Mouse (Mus musculus) cerebellum, adult 8-10 months (tissue): ENCODE data around the gene Krt33b.

Experiments
- DNase-seq: peaks from one replicate; pipeline ENCODE4 v3.0.0; 2022

Krt33b gene

GRCm38 (mm10) chr11:100029768-100030167 is at the start of gene Krt33b:
Gene Krt33b, minus strand, starts transcription at chr11:100029868.
- no peak for DNase-seq

GRCm38 (mm10) chr11:100073873-100074272 is 44.2 kb upstream of the Krt33b start:
- DNase-seq, result no peak

DNA sequence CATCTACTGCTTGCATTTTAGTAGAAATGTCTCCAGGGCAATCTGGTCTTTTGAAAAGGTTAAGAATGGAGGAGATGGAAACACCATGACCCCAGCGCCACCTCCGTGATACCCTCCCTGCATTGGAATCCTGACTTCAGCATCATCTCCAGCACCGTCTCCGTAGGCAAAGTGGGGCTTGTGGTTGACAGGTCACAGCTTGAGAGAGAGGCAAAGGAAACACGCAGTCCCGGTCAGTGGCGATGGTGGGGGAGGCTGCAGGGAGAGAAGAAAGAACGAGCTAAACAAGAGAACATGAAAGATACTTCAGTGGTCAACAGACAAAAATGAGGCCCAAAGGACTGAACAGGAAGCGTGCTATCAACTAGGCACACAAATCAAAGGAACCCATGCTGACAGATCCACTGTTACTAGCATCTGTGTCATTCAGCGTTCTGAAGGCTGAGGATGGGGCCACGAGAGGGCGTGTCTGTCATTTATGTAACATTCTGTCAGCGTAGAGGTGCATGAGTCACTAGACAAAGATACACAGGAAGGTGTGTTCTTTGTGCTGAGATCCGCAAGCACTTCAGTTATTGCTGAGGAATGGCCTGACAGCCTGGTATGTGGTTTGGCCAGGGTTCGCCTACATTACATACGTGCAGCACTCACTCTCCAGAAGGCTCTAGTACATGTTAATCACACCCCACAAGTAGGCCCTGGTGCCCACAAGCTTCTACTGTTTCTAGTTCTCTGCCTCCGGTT is 37.8 kb upstream of the Krt33b start:
- DNase-seq, result no peak

- no peak for DNase-seq
These were observed 36.8 kb upstream of the Krt33b start for GRCm38 (mm10) chr11:100066236-100067010.

GRCm38 (mm10) chr11:100058875-100059274 is 29.2 kb upstream of the Krt33b start:
- DNase-seq, result no peak

DNA sequence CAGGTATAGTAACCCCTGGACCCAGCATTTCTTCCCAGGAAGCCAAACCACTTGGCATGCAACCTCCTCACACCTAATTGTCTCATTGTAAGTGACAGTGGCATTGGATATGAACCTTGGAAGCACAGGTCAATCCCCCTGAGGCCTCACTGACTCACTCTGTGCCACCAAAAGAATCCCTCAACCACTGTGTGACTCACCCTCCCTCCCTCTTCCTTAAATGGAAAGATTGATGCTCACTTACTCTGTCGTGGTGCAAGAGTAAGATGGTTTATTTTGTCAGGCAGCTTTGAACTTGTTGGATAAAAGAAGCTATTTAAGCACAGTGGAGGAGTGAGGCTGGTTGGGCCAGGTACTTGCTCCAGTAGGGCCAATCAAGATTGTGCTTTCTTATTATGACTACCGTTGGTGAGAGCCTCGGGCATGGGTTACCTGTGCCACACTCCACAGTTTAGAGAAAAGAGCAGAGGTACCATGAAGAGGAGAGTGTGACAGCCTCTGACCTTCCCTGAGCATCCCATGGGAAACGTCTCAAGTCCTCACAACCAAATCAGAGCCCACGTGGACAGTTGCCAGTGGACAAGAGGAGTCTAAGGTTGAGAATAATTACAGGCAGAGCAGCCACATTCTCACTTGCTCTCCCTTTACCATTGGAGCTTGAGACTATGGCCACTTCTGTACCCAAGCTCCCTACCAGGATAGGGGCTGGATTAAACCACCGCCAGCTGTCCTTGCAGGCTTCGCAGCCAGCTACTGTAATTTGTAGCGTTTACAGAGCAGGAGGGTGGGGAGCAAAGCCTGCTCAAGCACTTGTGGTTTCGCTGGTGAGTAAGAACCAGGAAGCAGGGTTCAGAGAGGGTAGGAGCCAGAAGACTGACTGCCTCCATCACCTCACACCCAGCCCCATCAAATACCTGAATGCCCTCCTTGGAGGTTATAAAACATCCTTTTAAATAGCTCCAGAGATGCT is 26.3 kb upstream of the Krt33b start:
- DNase-seq, result no peak

GRCm38 (mm10) chr11:100050451-100050850 is 20.8 kb upstream of the Krt33b start, which contains the start of gene Krt31:
Gene Krt31, minus strand, starts transcription at chr11:100050551.
- DNase-seq, result no peak

DNA sequence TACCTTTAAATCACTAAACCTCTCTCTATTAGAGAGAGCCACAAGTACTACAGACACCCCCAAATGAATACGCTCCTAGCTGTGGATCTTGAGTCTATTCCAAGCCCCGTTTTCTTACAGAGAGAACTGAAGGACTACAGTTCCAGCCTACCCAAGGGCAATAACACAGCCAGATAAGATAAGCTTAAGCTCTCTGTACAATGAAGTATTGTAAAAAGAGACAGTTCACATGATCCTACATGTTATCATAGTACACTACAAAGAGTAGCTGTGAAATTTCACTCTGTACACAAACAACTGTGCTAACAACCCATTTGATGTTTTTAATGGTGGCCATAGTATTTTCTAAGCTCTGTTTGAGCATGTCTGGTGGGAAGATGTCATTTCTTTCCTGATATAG is 17.5 kb upstream of the Krt33b start:
- DNase-seq, result no peak

GRCm38 (mm10) chr11:100046303-100046866 is 16.7 kb upstream of the Krt33b start:
- DNase-seq, result no peak

DNA sequence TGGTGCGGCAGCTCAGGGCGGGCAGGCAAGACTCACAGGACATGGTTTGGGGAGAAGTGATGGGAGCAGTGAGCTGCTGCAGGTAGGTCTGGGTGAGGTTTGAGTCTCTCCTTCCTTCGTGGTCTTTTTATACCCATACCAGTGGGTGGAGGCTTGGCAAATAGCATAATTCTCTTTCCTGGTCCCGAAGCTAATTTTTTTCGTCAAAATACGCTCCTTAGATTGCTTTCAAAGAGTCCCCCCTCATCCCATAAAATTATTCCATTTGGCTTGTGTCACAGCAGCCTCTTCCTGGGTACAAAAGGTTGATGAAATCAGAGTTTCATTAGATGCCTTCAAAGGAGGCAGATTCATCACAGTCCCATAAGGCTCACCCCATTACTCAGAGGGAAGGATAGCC is 11.8 kb upstream of the Krt33b start, which contains the start of gene Krt34:
Krt34 (minus strand) TSS at position 101 of the 400 bp plus-strand sequence.
- DNase-seq, result no peak

DNA sequence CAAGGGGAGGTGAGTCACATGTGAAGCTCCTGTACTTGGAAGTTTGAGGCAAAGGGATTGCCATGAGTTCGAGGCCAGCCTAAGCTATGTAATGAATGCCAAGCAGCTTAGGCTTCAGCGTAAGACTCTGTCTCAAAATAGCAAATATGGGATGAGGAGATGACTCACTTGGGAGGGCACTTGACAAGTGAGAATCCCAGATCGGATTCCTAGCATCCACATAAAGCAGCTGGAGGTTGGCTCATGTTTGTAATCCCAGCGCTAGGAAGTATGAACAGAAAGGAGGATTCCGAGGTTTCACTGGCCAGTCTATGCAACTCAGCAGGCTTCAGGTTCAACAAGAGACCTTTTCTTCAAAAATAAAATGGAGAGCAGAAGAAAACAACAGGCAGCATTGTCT is 8.2 kb downstream of the Krt33b start:
- no peak for DNase-seq

DNA sequence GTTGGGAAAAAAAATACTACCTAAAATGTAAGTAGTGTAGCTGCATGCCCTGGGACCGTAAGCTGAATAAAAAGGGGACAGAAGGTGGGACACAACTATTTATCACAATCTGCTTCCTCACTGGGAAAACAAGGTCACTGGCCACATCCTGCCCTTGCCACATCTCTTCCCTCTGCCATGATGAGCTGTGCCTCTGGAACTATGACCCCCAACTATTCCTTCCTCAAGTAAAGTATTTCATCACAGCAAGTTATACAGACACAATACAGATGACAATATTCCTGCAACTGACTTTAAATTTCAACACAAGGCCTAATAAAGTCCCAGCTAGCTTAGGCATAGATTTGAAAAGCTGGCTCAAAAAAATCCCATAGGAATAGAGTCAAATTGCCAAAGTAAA is 10.2 kb downstream of the Krt33b start:
- DNase-seq, result no peak

DNA sequence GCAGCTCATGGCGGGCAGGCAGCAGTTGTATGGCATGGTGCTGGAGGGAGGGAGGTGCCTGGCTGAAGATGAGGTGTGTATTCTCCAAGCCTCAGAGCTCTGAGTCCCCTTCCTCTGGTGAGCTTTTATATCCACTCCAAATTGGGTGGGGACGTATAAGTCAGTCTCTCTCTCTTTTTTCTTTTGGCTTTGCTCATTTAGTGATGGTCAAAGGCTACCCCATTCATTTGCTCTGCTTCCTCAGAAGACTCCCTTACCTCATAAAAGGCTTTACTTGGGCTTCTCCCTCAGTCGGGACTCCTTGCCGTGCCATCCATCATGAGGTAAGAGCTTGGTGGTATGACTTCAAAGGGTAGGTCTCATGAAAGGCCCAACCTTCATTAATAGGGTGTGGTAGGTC is 13.6 kb downstream of the Krt33b start, which contains the start of gene Krt33a:
Krt33a (minus strand) TSS at position 101 of the 400 bp plus-strand sequence.
- DNase-seq, result no peak

DNA sequence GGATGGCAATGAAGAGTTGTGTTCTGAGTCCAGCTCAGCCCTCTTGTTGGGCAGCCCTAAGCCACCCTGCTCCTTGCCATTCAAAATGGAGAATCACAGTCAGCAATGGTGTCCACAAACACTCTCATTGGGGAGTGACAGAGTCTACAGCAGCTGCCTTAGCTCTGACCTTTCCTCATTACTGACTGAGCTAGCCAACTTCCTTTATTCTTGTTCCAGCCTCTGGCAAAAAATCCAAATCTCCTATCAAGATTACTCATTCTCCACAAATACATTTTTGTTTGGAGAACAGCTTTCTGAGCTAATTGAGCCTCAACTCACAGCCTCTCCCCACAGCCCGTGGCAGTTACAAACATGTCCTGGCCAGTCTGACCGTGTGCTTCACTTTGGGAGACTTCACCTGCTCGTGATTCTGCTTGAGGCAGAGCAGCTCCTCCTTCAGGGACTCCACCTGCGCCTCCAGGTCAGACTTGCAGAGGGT is 15.9 kb downstream of the Krt33b start:
- no peak for DNase-seq

DNA sequence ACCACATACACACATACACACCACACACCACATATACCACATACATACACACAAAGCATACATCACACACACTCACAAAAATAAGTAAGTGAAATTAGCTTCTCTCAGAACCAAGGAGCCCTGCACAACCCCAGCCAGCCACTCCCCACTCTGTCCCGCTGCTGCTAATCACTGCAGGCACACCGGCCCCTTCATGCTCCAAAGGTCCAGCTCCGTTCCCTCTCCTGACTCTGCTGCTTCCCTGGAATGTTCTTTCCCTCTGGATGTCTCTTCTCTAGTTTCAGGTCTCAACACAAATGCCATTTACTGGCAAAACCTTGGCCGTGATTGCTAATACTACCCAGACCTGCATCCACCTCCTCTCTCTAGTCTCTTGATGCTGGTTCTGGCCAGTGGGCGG is 19.0 kb downstream of the Krt33b start:
- no peak for DNase-seq

DNA sequence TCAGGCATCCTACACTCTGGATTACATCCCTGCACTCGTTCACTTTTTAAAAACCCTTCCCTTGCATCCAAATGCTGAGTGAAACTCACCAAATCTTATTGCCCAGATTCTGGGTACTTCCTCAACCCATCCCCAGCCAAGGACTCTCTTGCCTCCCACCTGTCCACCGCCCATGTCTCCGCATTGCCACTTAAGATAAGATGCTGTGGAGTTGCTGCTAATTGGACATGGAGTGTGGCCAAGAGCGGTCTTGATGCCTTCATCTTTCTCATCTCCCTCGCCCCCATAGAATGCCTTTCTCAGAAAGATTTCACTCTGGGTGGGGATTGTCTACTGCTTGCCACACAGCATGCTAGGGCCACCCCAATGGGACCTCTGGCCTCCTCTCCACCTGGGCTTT is 21.3 kb downstream of the Krt33b start:
- no peak for DNase-seq

GRCm38 (mm10) chr11:100006624-100007023 is 23.0 kb downstream of the Krt33b start:
- no peak for DNase-seq

DNA sequence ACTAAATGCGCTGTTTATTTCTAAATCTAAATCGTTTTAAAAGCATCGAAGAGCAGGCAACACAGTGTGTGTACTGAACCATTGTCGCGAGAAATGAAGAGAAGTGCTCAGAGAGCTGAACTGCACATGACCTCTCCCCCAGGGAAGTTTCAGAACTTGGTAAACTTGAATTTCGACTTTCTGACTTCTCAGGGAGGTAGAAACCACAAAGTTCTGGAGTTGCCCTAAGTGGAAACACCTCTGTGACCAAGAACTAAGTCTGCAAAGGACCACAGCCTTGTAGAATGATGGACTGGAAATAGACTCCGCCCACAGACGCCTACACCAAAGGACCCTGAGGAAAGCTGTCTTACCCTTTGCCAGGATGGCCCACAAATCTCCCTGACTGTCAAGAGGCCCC is 23.8 kb downstream of the Krt33b start:
- no peak for DNase-seq

DNA sequence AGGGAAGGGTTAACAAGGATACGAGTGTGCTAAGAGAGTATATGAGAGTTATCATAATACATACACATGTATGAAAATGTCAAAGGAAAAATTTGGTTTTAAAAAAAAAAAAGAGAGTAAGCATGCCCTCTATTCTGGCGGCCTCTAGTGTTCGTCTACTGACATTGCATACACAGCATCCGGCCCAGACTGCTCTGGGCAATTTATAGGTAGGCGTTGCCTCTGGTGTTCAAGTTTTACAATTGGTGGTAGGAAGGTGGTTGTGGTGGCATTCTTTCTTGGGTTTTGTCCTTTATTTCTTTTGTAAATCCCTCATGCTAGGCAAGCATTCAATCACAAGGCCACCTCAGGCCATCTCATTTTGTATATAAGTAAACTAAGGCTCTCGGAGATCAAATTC is 24.8 kb downstream of the Krt33b start:
- DNase-seq, result peak; percentile 53

DNA sequence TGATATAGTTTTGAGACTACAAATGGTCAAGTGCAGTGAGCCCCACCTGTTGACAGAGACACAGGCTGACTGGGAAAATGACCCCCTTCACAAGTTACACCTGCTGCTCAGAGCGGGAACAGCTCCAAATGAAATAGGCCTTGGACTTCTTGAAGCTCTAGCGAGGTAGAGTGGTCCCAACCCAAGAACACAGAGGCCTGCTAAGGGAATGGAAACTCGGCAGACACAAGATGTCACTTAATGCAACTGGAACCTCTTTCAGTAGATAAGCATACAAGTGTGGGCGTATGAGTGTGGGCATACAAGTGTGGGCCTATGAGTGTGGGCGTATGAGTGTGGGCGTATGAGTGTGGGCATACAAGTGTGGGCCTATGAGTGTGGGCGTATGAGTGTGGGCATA is 30.6 kb downstream of the Krt33b start:
- DNase-seq, result no peak

- no peak for DNase-seq
These were observed 35.3 kb downstream of the Krt33b start for GRCm38 (mm10) chr11:99994384-99994661.

DNA sequence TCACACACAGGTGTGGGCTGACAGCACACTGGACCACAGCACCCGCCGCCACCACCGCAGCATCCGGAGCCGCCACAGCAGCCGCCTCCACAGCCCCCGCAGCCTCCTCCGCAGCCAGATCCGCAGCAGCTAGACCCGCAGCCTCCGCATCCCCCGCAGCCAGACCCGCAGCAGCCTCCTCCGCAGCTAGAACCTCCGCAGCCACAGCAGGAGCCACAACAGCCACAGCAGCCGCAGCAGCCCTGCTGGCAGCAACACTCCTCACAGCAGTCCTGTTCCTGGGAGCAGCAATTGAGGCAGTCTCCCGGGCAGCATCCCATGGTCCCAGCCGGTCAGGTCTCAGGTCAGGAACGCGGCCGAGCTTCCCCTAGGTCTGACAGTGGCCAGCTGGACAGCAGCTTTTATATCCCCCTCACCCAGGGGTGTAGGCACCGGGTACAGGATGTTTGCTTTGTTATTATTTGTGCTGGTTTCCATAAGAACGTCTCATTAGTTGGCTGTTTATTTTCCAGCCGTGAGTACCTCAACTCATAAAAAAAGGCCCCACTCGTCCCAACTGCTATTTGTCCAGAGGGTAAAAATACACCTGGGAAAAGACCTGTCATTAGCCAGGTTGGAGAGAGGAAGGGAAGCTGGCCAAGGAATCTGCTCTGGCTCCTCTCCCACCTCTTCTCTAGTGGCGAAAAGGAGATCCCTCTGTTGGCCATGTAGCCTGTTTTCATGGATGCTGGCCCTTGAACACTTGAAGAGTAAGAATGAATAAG is 35.9 kb downstream of the Krt33b start, which contains the start of gene Krtap17-1:
Krtap17-1 (minus strand) TSS at position 375 of the 764 bp plus-strand sequence.
- DNase-seq, result peak; percentile 16
